Mouse (Mus musculus) liver, embryonic 16.5 days (tissue): Measurements from ENCODE around the gene Fgf2. TPM values are rescaled to one million over a fixed set of nuclear protein-coding genes. Genes with fewer than 3 reads are reported as not detected.
A peak's percentile ranks its signal among the peaks of the same experiment; 100 is the strongest.

ENCODE experiments used
- ATAC-seq: fragments of 200-750 bp; cut with Nextera tagmentation; 2 replicates; pipeline ENCODE4 v1.8.0; 2017; ENCODE audit warnings: low read depth, mild to moderate bottlenecking, moderate number of reproducible peaks, moderate library complexity
- H3K27ac ChIP-seq: fragments of 300-500 bp; sonication (generic); 2 replicates; pipeline ENCODE4 v1.5.1; 2014; ENCODE audit warnings: mild to moderate bottlenecking, low read length
- H3K27me3 ChIP-seq: fragments of 300-500 bp; sonication (generic); 2 replicates; pipeline ENCODE4 v1.6.1; 2014; ENCODE audit warnings: low read depth, low read length, mixed read lengths; ENCODE audit not compliant: control insufficient read depth, insufficient read depth
- H3K36me3 ChIP-seq: fragments of 300-500 bp; sonication (generic); 2 replicates; pipeline ENCODE4 v1.6.1; 2014; ENCODE audit warnings: mild to moderate bottlenecking; ENCODE audit not compliant: control insufficient read depth, insufficient read depth
- H3K4me1 ChIP-seq: fragments of 300-500 bp; sonication (generic); 2 replicates; pipeline ENCODE4 v1.6.1; 2014; ENCODE audit warnings: low read depth, low read length, mixed read lengths; ENCODE audit not compliant: control insufficient read depth
- H3K4me2 ChIP-seq: fragments of 300-500 bp; sonication (generic); 2 replicates; pipeline ENCODE4 v1.6.1; 2014; ENCODE audit warnings: low read depth, low read length, mixed read lengths
- H3K4me3 ChIP-seq: fragments of 300-500 bp; sonication (generic); 2 replicates; pipeline ENCODE4 v1.5.1; 2014; ENCODE audit warnings: low read depth, mild to moderate bottlenecking, low read length
- H3K9ac ChIP-seq: fragments of 300-500 bp; sonication (generic); 2 replicates; pipeline ENCODE4 v1.6.1; 2014; ENCODE audit warnings: low read depth, low read length
- H3K9me3 ChIP-seq: fragments of 300-500 bp; sonication (generic); replicated peaks from 2 replicates; pipeline ENCODE4 v1.6.1; 2016; ENCODE audit warnings: low read length; ENCODE audit not compliant: control insufficient read depth
- WGBS: fragments of 180-500 bp; shearing (Covaris S2); extraction: QIAGEN DNeasy Blood & Tissue Kit; methylation state at CpG from one replicate; pipeline ENCODE4 v1.1.7; 2014; ENCODE audit not compliant: insufficient replicate concordance; 5-methylcytosine and 5-hydroxymethylcytosine counted together
- polyA plus RNA-seq: library from polyadenylated mRNA; unstranded; fragments of >200 nt; fragmentation: Nextera tagmentation; extraction: Ambion mirVana; gene quantifications from 2 replicates; pipeline ENCODE4 v1.2.1, GENCODE M21; 2015

The Fgf2 gene
- polyA plus RNA-seq, 1 experiment from 2014 or later: 0.73 TPM

GRCm38 (mm10) chr3:37418961-37419457, 70.9 kb downstream of the Fgf2 start:
- no peaks in the 10 kb centered on the region for H3K9me3 ChIP-seq
- peaks cover 14% of the 10 kb centered on the region for H3K4me1 ChIP-seq
- H3K27me3 ChIP-seq: no peaks in the 10 kb centered on the region
- WGBS: under 1% methylated on average over 30 of the region's 30 CpGs
- H3K4me3 ChIP-seq: peak overlapping the region; percentile 96
- H3K27ac ChIP-seq: peak overlapping the region; percentile 93
- peak overlapping the region; percentile 89 for H3K4me2 ChIP-seq
- peak; percentile 22 for ATAC-seq
- H3K36me3 ChIP-seq: no peaks in the 10 kb centered on the region
- peak overlapping the region; percentile 77 for H3K9ac ChIP-seq

DNA sequence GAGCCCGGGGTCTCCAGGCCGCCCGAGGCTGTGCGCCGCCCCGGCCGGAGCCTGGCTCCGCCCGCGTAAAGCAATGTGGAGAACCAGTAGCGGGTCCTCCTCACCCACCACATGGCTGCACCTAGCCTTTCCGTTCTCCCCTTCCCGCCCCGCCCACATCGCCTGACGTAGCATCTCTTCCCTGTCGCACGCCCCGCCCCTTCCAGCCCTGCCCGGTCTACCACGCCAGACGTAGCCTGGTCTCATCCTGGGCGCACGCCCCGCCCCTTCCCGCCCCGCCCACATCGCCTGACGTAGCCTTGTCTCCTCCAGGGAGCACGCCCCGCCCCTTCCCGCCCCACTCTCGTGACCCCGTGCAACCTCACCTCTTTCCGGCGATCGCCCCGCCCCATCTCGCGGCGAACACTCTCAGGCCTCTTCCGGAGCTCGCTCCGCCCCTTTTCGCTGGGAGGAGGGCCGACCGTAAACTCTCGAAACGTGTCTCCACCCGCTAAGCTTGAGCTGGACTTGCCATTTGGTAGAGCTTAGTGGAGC, 71.4 kb downstream of the Fgf2 start, which contains the start of gene Spata5:
Gene Spata5 (plus strand): TSS at position 439 of the 534 bp plus-strand sequence.
- no peaks in the 10 kb centered on the region for H3K27me3 ChIP-seq
- no peaks in the 10 kb centered on the region for H3K9me3 ChIP-seq
- H3K27ac ChIP-seq: peak within 1 kb of the TSS; percentile 93
- H3K4me2 ChIP-seq: peak within 1 kb of the TSS; percentile 90
- H3K4me1 ChIP-seq: peaks cover 14% of the 10 kb centered on the region
- peak within 1 kb of the TSS; percentile 96 for H3K4me3 ChIP-seq
- H3K9ac ChIP-seq: peak within 1 kb of the TSS; percentile 84
- peak; percentile 91 for ATAC-seq
- under 1% methylated on average over 47 of the region's 50 CpGs for WGBS
- H3K36me3 ChIP-seq: no peaks in the 10 kb centered on the region

DNA sequence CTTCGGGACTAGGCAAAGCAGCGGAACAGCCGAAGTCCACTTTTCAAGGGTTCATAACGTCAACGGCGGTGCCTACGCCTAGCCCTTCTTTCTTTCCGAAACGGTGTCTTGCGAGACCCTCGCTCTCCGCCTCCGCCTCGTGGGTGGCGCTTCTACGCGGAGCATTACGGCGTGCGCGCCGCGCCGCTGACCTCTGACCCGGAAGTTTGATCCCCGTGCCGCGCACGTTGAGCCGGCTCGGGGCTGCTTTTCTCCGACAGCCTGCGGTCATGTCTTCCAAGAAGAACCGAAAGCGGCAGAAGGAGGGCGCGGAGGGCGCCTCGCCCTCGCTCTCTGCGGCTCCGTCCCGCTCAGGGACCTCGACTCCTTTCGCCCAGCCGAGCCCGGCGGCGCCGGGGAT, 71.9 kb downstream of the Fgf2 start, which contains the start of gene Nudt6:
Gene Nudt6 (minus strand): TSS at position 140 of the 400 bp plus-strand sequence.
- WGBS: under 1% methylated on average over 50 of the region's 50 CpGs
- H3K9me3 ChIP-seq: no peaks in the 10 kb centered on the region
- peak; percentile 75 for ATAC-seq

GRCm38 (mm10) chr3:37420641-37421040, 72.5 kb downstream of the Fgf2 start:
- Histone ChIP-seq H3K4me1 (peaks cover 14% of the 10 kb centered on the region), H3K9ac (peak overlapping the region; percentile 84), H3K4me2 (peak overlapping the region; percentile 90), H3K27ac (peak overlapping the region; percentile 92), H3K27me3 (no peaks in the 10 kb centered on the region), H3K36me3 (no peaks in the 10 kb centered on the region), H3K9me3 (no peaks in the 10 kb centered on the region), H3K4me3 (peak overlapping the region; percentile 96)
- no peak for ATAC-seq
- WGBS: under 1% methylated on average over 24 of the region's 24 CpGs

More for the DNA sequence above, 71.9 kb downstream of the Fgf2 start, which contains the start of gene Nudt6:
- H3K27me3 ChIP-seq: no peaks in the 10 kb centered on the region
- H3K4me2 ChIP-seq: peak within 1 kb of the TSS; percentile 90
- peak within 1 kb of the TSS; percentile 96 for H3K4me3 ChIP-seq
- peaks cover 14% of the 10 kb centered on the region for H3K4me1 ChIP-seq
- peak within 1 kb of the TSS; percentile 84 for H3K9ac ChIP-seq
- no peaks in the 10 kb centered on the region for H3K36me3 ChIP-seq
- H3K27ac ChIP-seq: peak within 1 kb of the TSS; percentile 93

DNA sequence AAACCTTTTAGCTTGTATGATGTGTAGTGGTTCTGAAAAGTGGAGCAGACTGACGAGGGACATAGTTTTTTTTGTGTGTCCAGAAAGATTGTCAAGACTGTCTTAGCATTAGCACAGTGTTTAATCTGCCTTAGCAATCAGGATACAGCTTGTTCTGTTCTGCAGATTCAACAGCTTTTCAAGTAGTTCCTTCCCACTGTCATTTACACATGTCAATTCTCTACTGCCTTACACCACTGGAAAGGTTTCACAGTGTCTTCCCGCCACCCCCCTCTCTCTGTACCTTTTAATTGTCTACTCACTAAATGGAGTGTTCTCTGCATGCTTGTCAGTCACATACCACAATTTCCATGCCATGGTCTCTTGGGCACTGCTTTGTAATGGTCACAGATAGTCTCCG, 73.0 kb downstream of the Fgf2 start:
- Histone ChIP-seq H3K36me3 (peaks cover 3% of the 10 kb centered on the region; the same call in 1 of the 2 replicates), H3K27ac (peak overlapping the region; percentile 92), H3K4me3 (peak overlapping the region; percentile 96), H3K9me3 (no peaks in the 10 kb centered on the region), H3K27me3 (no peaks in the 10 kb centered on the region), H3K4me1 (peaks cover 14% of the 10 kb centered on the region), H3K4me2 (peak overlapping the region; percentile 90), H3K9ac (peak overlapping the region; percentile 84)
- WGBS: 4% methylated on average over 3 of the region's 3 CpGs
- no peak for ATAC-seq

- Histone ChIP-seq H3K36me3 (peaks cover 3% of the 10 kb centered on the region; the same call in 1 of the 2 replicates), H3K27me3 (no peaks in the 10 kb centered on the region), H3K9me3 (no peaks in the 10 kb centered on the region), H3K4me1 (peaks cover 6% of the 10 kb centered on the region), H3K4me2 (no peak overlapping the region), H3K27ac (no peak overlapping the region), H3K9ac (no peak overlapping the region), H3K4me3 (no peak overlapping the region)
- WGBS: 89% methylated on average over 3 of the region's 3 CpGs
- ATAC-seq: no peak
These were observed 77.9 kb downstream of the Fgf2 start for GRCm38 (mm10) chr3:37426069-37426468.

- Histone ChIP-seq H3K27ac (no peak overlapping the region), H3K4me3 (no peak overlapping the region), H3K4me1 (no peaks in the 10 kb centered on the region), H3K9ac (no peak overlapping the region), H3K4me2 (no peak overlapping the region), H3K27me3 (no peaks in the 10 kb centered on the region), H3K36me3 (peaks cover 7% of the 10 kb centered on the region), H3K9me3 (no peaks in the 10 kb centered on the region)
- no peak for ATAC-seq
These were observed 82.2 kb downstream of the Fgf2 start for GRCm38 (mm10) chr3:37430359-37430758.

DNA sequence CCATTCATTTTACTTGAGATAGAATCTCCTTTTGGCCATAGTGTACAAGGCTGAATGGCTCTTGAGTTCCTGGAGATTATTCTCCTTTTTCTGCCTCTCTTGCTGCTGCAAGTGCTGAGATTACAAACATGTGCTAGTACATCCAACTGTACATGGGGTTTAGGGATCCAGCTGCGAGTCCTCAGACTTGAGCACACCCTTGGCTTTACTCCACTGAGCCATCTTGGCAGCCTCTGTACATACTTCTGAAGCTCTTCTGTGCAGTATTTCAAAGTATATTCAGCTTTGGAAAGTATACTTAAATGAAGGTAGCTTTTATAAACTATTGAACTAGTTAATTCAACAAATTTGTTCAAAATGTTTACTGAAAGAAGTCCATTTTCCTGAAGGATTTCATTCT, 91.6 kb downstream of the Fgf2 start:
- Histone ChIP-seq H3K27me3 (no peaks in the 10 kb centered on the region), H3K27ac (no peak overlapping the region), H3K36me3 (peaks cover 7% of the 10 kb centered on the region), H3K4me3 (no peak overlapping the region), H3K4me1 (no peaks in the 10 kb centered on the region), H3K4me2 (no peak overlapping the region), H3K9me3 (no peaks in the 10 kb centered on the region), H3K9ac (no peak overlapping the region)
- ATAC-seq: no peak
- WGBS: 86% methylated on average over 1 of the region's 1 CpGs

GRCm38 (mm10) chr3:37443409-37443808, 95.3 kb downstream of the Fgf2 start:
- no peak overlapping the region for H3K4me3 ChIP-seq
- no peak overlapping the region for H3K27ac ChIP-seq
- H3K9me3 ChIP-seq: no peaks in the 10 kb centered on the region
- H3K27me3 ChIP-seq: no peaks in the 10 kb centered on the region
- no peak for ATAC-seq
- no peaks in the 10 kb centered on the region for H3K4me1 ChIP-seq
- H3K9ac ChIP-seq: no peak overlapping the region
- no peak overlapping the region for H3K4me2 ChIP-seq
- WGBS: 68% methylated on average over 2 of the region's 2 CpGs
- peaks cover 7% of the 10 kb centered on the region for H3K36me3 ChIP-seq
